Mouse (Mus musculus) intestine, embryonic 16.5 days (tissue): ENCODE results near the gene Plekhg4. TPM values are rescaled to one million over a fixed set of nuclear protein-coding genes. Genes with fewer than 3 reads are reported as not detected.

Experiments used
- ATAC-seq: fragments of 200-750 bp; cut with Nextera tagmentation; 2 replicates; pipeline ENCODE4 v1.8.0; 2017; ENCODE audit warnings: moderate TSS enrichment, moderate library complexity
- H3K27ac ChIP-seq: fragments of 300-500 bp; sonication (generic); 2 replicates; pipeline ENCODE4 v1.5.1; 2014; ENCODE audit warnings: mild to moderate bottlenecking, low read length
- H3K27me3 ChIP-seq: fragments of 300-500 bp; sonication (generic); replicated peaks from 2 replicates; pipeline ENCODE4 v1.6.1; 2014; ENCODE audit warnings: low read length, control low read depth, mixed read lengths; ENCODE audit not compliant: control insufficient read depth, insufficient read depth
- H3K36me3 ChIP-seq: fragments of 300-500 bp; sonication (generic); 2 replicates; pipeline ENCODE4 v1.6.1; 2014; ENCODE audit warnings: low read length, control low read depth; ENCODE audit not compliant: control insufficient read depth, insufficient read depth
- H3K4me1 ChIP-seq: fragments of 300-500 bp; sonication (generic); 2 replicates; pipeline ENCODE4 v1.6.1; 2014; ENCODE audit warnings: low read length, control low read depth, mixed read lengths; ENCODE audit not compliant: control insufficient read depth, insufficient read depth
- H3K4me2 ChIP-seq: fragments of 300-500 bp; sonication (generic); 2 replicates; pipeline ENCODE4 v1.6.1; 2014; ENCODE audit warnings: low read depth, low read length, control low read depth
- H3K4me3 ChIP-seq: fragments of 300-500 bp; sonication (generic); 2 replicates; pipeline ENCODE4 v1.5.1; 2014; ENCODE audit warnings: mild to moderate bottlenecking, low read length
- H3K9ac ChIP-seq: fragments of 300-500 bp; sonication (generic); 2 replicates; pipeline ENCODE4 v1.6.1; 2014; ENCODE audit warnings: low read depth, low read length
- H3K9me3 ChIP-seq: fragments of 300-500 bp; sonication (generic); 2 replicates; pipeline ENCODE4 v1.6.1; 2016; ENCODE audit warnings: low read length, control low read depth; ENCODE audit not compliant: control insufficient read depth
- WGBS: fragments of 180-500 bp; shearing (Covaris S2); extraction: QIAGEN DNeasy Blood & Tissue Kit; methylation state at CpG from one replicate; pipeline ENCODE4 v1.1.7; 2014; 5-methylcytosine and 5-hydroxymethylcytosine counted together
- polyA plus RNA-seq: library from polyadenylated mRNA; unstranded; fragments of >200 nt; fragmentation: Nextera tagmentation; extraction: Ambion mirVana; gene quantifications from 2 replicates; pipeline ENCODE4 v1.2.1, GENCODE M21; 2015

Gene Plekhg4
- polyA plus RNA-seq, 1 experiment from 2014 or later, result 0.15 TPM

DNA sequence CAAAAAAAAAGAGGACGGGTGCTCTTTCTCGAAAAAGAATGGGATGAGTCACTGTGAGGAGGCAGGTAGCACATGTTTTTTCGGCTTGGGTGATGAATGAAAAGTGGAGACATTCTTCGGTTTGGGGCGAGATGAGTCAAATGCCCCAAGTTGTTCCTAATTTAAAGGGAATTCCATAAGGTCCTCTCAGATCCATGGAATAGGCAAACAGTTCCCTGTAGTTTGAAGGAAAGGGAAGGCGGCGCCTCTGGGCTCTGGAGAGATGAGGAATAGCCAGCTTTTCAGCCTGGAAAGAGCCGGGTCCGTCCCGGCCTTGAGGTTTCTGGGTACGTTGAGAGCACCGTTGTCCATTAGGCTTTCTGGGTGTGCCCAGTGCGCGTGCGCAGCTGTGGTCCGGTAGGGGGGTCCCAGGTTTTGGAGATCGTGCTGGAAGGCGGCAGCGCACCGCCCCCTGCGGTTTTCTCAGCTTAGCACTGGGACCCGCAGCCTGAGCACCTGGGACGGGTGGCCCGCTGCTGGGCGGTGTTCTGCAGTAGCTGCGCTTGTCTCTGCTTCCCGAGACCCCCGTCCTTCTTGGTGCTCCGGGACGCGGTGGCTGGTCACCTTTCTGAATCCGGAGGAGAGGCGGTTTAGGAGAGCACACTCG is 24.5 kb upstream of the Plekhg4 start, which contains the start of gene Slc9a5:
TSS of gene Slc9a5 (plus strand) at position 394 of the 646 bp plus-strand sequence.
- peak within 1 kb of the TSS; percentile 97 for H3K4me2 ChIP-seq
- ATAC-seq, result no peak
- no peaks in the 10 kb centered on the region for H3K9me3 ChIP-seq
- peak within 1 kb of the TSS; percentile 72 for H3K4me3 ChIP-seq
- H3K36me3 ChIP-seq, result no peaks in the 10 kb centered on the region
- peak within 1 kb of the TSS; percentile 84 for H3K27ac ChIP-seq
- H3K27me3 ChIP-seq, result peaks cover 12% of the 10 kb centered on the region; the same call in 1 of the 2 replicates
- peak within 1 kb of the TSS; percentile 80 for H3K9ac ChIP-seq
- peaks cover 37% of the 10 kb centered on the region for H3K4me1 ChIP-seq
- WGBS, result under 1% methylated on average over 34 of the region's 34 CpGs

DNA sequence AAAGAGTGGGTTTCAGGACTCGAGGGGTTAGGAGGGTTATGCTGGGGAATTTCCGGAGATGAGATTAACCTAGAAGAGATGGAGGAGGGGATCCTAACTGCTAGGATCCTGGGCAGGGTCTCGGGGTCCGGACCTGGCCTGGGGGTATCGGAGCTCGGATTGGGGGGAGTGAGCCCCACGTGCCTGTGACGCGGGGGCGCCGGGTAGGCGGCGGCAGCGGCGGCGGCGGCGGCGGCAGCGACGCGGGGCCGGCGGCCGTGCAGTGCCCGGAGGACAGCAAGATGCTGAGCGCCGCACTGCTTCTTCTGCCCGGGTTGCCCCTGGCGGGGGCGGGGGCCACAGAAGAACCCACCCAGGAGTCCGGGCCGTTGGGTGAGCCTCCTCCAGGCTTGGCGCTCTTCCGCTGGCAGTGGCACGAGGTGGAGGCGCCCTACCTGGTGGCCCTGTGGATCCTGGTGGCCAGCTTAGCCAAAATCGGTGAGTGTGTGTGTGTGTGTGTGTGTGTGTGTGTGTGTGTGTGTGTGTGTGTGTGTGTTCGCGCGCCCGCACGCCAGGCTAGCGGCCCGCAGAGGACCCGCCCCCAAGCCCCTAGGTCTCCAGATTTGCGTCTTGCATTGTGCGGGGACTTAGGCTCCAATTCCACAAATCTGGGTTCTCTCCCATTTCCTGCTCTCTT is 23.8 kb upstream of the Plekhg4 start:
- WGBS, result 2% methylated on average over 45 of the region's 48 CpGs
- Histone ChIP-seq H3K4me3 (peak overlapping the region; percentile 72), H3K9me3 (no peaks in the 10 kb centered on the region), H3K36me3 (no peaks in the 10 kb centered on the region), H3K4me1 (peaks cover 32% of the 10 kb centered on the region), H3K27ac (no peak overlapping the region; the same call in 1 of the 2 replicates), H3K4me2 (peak overlapping the region; percentile 97), H3K27me3 (peaks cover 12% of the 10 kb centered on the region; the same call in 1 of the 2 replicates), H3K9ac (peak overlapping the region; percentile 69)
- no peak for ATAC-seq

DNA sequence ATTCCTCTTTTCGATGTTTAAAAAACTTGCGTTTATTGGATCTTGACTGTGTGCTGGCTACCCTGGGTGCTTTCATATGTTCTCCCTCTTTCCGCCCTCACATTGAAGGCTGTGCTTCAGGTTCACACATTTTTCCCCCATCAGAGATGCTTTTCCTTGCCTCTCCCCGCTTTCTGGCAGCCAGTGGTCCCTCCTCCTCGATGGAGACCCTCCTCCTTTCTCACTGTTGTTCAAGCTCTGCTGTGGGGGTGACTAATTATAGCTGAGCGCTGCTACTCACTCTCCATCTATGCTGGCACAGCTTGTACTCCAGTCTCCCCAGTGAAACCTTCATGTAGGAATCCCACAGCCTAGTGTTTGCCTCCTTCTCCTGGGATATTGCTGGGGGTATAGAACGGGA is 22.9 kb upstream of the Plekhg4 start:
- Histone ChIP-seq H3K4me2 (no peak overlapping the region), H3K9ac (no peak overlapping the region), H3K27me3 (peaks cover 12% of the 10 kb centered on the region; the same call in 1 of the 2 replicates), H3K27ac (no peak overlapping the region), H3K4me3 (no peak overlapping the region), H3K9me3 (no peaks in the 10 kb centered on the region), H3K36me3 (no peaks in the 10 kb centered on the region), H3K4me1 (peaks cover 28% of the 10 kb centered on the region)
- 46% methylated on average over 7 of the region's 7 CpGs for WGBS
- ATAC-seq, result no peak

DNA sequence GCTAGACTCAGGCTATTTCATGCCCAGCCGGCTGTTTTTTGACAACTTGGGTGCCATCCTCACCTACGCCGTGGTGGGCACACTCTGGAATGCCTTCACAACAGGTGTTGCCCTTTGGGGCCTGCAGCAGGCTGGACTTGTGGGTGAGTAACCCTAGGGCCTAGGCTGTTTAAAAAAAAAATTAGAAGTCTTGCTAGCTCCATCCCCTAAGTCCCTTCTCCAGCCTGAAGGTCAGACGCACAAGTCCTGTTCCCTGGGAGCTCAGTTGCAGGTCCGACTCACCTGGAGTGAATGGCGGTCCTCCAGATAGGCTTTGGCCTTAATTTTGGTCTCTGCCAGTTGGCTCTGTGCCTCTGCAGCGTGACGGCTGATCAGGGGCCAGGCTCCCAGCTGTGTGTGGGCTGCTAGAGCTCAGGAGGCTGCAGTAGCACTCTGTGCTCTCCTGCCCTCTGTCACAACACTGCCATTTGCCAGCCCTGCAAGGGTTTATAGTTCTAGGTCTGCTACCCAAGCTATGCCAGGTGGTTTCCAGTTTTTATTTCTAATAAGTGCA is 19.4 kb upstream of the Plekhg4 start:
- Histone ChIP-seq H3K36me3 (no peaks in the 10 kb centered on the region), H3K27me3 (peaks cover 9% of the 10 kb centered on the region; the same call in 1 of the 2 replicates), H3K27ac (no peak overlapping the region), H3K9ac (no peak overlapping the region), H3K4me2 (no peak overlapping the region), H3K9me3 (no peaks in the 10 kb centered on the region), H3K4me1 (peaks cover 14% of the 10 kb centered on the region; the same call in 1 of the 2 replicates), H3K4me3 (no peak overlapping the region)
- WGBS, result 85% methylated on average over 8 of the region's 8 CpGs
- no peak for ATAC-seq

DNA sequence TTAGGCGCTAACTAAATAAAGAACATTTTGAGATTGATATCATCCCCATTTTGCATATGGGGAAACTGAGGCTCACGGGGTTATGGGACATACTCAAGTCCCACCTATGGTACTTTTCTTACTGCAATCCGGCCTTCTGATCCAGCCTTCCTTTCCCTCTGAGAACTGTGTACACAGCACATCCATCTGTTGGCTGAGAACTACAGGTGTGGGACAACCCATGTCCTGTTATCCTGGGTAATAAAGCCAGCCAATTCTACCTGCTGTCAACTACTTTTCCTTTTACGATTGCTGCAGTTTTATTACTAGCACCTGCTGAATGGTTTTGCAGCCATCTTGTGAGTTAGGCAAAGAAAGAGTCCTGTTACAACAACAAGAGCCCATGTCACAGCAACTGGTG is 18.5 kb upstream of the Plekhg4 start:
- peaks cover 8% of the 10 kb centered on the region; the same call in 1 of the 2 replicates for H3K4me1 ChIP-seq
- 78% methylated on average over 4 of the region's 4 CpGs for WGBS

DNA sequence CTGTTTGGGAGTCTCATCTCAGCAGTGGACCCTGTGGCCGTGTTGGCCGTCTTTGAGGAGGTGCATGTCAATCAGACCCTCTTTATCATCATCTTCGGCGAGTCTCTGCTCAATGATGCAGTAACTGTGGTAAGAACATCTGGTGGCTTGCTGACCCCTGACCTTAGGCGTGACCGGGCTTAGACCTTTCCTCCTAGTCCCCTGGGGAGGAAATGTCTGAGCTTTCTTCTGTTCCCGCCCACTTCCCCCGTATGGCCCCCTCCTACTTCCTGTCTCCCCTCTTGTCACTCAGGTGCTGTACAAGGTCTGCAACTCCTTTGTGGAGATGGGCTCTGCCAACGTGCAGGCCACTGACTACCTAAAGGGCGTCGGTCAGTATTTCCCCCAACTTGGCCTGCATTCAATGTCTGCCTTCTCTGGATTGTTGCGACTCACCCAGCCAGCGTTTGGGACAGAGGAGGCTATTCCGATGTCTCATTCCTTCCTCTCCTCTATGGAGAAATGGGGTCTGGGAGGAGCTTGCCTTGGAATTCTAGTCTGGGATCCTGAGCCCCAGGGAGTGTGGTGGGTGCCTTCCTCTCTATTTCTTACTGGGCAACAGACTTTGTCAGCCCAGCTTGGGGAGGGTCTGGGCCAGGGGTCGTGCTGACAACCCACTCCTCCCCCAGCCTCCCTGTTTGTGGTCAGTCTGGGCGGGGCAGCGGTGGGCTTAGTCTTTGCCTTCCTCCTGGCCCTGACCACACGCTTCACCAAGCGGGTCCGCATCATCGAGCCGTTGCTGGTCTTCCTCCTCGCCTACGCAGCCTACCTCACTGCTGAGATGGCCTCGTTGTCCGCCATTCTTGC is 17.7 kb upstream of the Plekhg4 start:
- H3K27ac ChIP-seq, result no peak overlapping the region
- ATAC-seq, result no peak
- H3K4me2 ChIP-seq, result no peak overlapping the region
- H3K4me3 ChIP-seq, result no peak overlapping the region
- peaks cover 8% of the 10 kb centered on the region; the same call in 1 of the 2 replicates for H3K4me1 ChIP-seq
- no peaks in the 10 kb centered on the region for H3K9me3 ChIP-seq
- no peaks in the 10 kb centered on the region for H3K36me3 ChIP-seq
- H3K27me3 ChIP-seq, result no peaks in the 10 kb centered on the region
- no peak overlapping the region for H3K9ac ChIP-seq
- 69% methylated on average over 26 of the region's 26 CpGs for WGBS

More for the DNA sequence above, 18.5 kb upstream of the Plekhg4 start:
- H3K27me3 ChIP-seq, result 0 out of 2 replicates have a peak, but pooled peaks cover 3% of the 10 kb centered on the region
- H3K27ac ChIP-seq, result no peak overlapping the region
- no peak overlapping the region for H3K9ac ChIP-seq
- ATAC-seq, result peak; percentile 54
- H3K9me3 ChIP-seq, result no peaks in the 10 kb centered on the region
- H3K4me3 ChIP-seq, result no peak overlapping the region
- H3K4me2 ChIP-seq, result no peak overlapping the region
- no peaks in the 10 kb centered on the region for H3K36me3 ChIP-seq

DNA sequence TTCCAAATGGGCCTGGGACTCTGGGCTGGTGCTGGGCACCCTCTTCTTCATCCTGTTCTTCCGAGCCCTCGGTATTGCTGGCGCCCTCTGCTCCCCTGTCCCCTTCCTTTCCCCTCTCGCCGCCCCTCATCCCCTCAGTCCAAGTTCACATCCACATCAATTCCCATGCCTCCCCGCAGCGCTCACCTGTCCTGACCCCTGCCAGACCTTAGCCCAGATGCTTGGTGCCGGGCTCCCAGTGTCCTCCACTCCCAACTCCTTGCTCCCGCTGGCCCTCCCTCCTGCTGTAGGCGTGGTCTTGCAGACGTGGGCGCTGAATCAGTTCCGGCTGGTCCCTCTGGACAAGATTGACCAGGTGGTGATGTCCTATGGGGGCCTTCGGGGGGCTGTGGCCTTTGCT is 16.4 kb upstream of the Plekhg4 start:
- Histone ChIP-seq H3K27ac (no peak overlapping the region), H3K9me3 (no peaks in the 10 kb centered on the region), H3K4me2 (no peak overlapping the region), H3K4me3 (no peak overlapping the region), H3K27me3 (no peaks in the 10 kb centered on the region), H3K36me3 (no peaks in the 10 kb centered on the region), H3K4me1 (peaks cover 8% of the 10 kb centered on the region; the same call in 1 of the 2 replicates), H3K9ac (no peak overlapping the region)
- ATAC-seq, result no peak
- WGBS, result 85% methylated on average over 14 of the region's 14 CpGs

DNA sequence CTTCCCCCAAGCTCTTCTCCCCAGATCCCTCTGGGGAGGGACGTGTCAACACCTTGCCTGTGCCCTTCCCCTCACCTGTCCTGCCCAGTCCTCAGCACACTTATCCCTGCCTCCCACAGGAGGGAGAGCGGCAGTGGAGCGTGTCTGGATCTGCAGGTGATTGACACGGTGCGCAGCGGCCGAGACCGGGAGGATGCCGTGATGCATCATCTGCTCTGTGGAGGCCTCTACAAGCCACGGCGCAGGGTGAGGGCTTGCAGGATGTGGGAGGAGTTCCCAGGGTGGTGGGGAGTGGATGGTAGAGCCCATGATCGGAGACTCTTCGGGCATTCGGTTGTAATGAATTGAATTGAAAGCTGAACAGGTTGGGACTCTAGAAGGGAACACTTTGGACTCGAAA is 13.9 kb upstream of the Plekhg4 start:
- H3K36me3 ChIP-seq, result no peaks in the 10 kb centered on the region
- H3K4me3 ChIP-seq, result no peak overlapping the region
- no peak overlapping the region for H3K9ac ChIP-seq
- no peaks in the 10 kb centered on the region for H3K9me3 ChIP-seq
- no peak overlapping the region for H3K4me2 ChIP-seq
- no peak overlapping the region for H3K27ac ChIP-seq
- WGBS, result 71% methylated on average over 15 of the region's 15 CpGs
- no peak for ATAC-seq
- peaks cover 13% of the 10 kb centered on the region for H3K4me1 ChIP-seq
- no peaks in the 10 kb centered on the region for H3K27me3 ChIP-seq

DNA sequence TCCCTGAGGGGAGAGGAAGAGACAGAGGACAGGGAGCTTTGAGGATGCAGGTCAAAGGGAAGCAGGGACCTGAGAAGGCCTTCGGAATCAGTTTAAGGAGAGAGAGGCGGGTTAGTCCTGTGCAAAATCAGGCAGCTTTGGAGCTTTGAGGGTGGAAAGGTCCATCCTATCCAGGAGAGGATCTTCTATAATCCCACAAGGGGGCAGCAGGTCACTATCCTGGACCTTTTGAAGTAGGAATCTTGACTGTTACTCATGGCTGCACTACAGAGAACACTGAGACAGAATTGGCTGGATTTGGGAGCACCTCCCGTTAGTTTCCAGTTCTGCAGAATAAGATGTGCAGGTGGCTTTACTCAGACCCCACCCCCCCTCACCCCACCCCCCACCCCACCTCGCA is 13.4 kb upstream of the Plekhg4 start:
- no peak overlapping the region for H3K4me3 ChIP-seq
- no peak overlapping the region for H3K9ac ChIP-seq
- H3K4me2 ChIP-seq, result no peak overlapping the region
- no peaks in the 10 kb centered on the region for H3K36me3 ChIP-seq
- ATAC-seq, result peak; percentile 43; the same call in 1 of the 2 replicates
- H3K27me3 ChIP-seq, result no peaks in the 10 kb centered on the region
- peaks cover 13% of the 10 kb centered on the region for H3K4me1 ChIP-seq
- H3K9me3 ChIP-seq, result no peaks in the 10 kb centered on the region
- 40% methylated on average over 4 of the region's 4 CpGs for WGBS
- H3K27ac ChIP-seq, result no peak overlapping the region
